Mouse (Mus musculus): Measurements from ENCODE around the gene Zfp260.
A peak's percentile ranks its signal among the peaks of the same experiment; 100 is the strongest.
"Not testable (repeated sequence)": the region's sequence is repeated elsewhere in the genome, so short reads cannot be mapped to it uniquely, and the experiment has no call there.

Zfp260 gene

DNA sequence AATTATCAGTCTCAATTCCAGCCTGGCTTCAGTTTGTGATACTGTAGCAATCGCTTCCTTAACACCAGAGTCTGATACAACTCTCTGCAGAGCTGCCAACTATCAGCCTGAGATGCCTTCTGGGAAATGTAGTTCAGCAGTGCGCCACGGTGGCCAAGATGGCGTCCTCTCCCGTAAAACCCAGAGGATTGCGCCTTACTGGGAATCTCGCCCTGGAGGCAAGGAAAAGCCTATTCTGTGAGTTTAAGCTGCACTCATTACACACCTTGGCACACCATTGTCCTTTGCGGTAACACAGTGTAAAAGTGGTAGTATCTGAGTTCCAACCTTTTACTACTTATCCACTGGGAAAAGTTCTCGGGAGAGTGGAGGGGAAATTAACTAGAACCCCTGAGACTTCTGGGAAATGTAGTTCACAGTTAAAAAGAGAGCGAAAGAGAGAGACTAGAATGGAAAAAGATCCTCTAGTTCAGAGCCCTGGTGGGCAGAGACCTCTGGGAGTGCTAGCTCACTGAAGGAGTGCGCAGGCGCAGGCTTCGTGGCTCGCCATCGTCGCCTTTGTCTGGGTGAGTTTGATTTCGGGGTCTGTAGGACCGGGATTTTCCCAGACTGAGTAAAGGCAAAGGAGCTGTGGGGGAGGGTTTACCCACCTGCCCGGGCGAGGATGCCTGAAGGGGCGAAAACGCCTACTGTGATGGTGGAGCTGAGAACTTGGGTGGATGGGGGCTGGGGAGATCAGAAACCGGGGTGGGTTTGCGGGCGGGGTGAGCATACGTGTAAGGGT lies at the start of gene Zfp260:
Gene Zfp260, plus strand, starts transcription at position 132 of the 784 bp plus-strand sequence.
- DNase-seq (ENCODE audit: low read depth, low spot score): peak; percentile 98

- no peak for DNase-seq (ENCODE audit: low read depth, low spot score)
These were observed 46.5 kb upstream of the Zfp260 start for GRCm38 (mm10) chr7:30048126-30048525.

DNA sequence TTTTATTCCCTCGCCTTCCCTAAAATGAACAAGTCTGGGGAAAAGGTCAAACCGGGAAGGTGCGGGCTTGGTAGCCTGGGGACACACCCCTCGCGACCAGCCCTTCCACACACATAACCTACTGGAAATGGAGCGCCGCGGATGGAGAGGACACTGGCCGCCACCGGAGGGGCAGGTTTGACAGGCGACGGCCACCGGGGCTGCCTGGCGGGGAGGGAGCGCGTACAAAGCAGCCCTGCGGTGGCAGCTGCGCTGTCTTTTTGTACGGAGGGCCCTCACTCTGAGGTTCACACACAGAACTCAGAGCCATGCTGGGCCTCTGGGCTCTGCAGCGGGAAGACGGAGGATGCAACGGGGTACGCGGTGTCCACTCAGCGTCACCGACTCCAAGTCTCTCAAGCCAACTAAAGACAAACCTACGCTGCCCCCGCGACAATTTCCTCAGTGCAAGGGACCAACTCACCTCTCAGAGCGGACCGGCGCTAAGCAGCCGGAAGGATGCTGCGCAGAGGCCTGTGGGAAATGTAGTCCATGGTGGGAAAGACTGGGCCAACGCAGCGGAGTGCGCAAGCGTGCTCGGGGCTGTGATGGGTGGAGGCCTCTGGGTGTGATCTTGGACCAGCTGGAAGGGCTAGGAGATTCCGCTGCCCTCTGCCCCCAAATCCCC lies 43.6 kb upstream of the Zfp260 start, which contains the start of gene Zfp14:
Gene Zfp14, minus strand, starts transcription at position 499 of the 667 bp plus-strand sequence.
- DNase-seq (ENCODE audit: low read depth, low spot score): peak; percentile 98

DNA sequence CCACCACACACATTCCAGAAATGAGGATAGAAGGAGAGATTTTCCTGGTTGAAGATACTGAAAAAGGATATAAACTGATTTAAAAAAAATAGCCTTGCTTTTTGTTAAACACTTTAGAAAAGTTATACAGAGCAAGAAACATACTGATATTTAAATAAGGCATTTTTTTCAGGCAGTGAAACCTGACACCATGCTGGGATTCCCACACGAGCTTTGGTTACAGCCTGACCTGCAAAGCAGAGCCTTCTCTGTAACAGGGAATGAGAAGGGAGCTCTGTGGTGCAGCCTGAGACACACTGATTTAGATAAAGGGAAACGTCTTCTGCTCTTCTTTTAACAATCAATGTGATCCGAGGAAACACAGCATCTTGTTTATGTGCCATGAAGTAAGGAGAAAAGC lies 41.0 kb upstream of the Zfp260 start:
- no peak for DNase-seq (ENCODE audit: low read depth, low spot score)

- no peak for DNase-seq (ENCODE audit: low read depth, low spot score)
These were observed 34.2 kb upstream of the Zfp260 start for GRCm38 (mm10) chr7:30060341-30060740.

GRCm38 (mm10) chr7:30062478-30062877 lies 32.1 kb upstream of the Zfp260 start:
- peak; percentile 20 for DNase-seq (ENCODE audit: low read depth, low spot score)

GRCm38 (mm10) chr7:30064622-30065021 lies 30.0 kb upstream of the Zfp260 start:
- no peak for DNase-seq (ENCODE audit: low read depth, low spot score)

GRCm38 (mm10) chr7:30072146-30073028 lies 22.2 kb upstream of the Zfp260 start, which contains the start of gene Zfp82:
TSS of gene Zfp82 (minus strand) at chr7:30072900.
- DNase-seq (ENCODE audit: low read depth, low spot score): peak; percentile 95

DNA sequence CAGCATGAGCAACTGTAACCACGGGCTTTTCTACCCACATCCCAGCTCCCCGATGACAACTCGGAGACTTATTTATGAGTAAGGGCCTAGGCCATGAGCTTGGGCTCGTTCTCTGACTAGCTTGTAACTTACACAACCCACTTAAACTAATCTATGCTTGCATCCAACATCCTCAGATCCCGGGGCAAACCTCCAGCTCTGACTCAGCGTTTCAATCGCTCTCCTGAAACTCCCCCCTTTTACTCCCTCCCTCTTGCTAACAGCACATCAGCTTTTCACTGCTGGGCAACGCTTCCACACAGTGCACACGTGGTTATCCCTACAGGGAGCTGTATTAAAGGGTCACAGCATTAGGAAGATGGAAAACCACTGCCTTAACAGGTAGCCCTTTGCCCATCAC lies 8.1 kb upstream of the Zfp260 start:
- peak; percentile 87 for DNase-seq (ENCODE audit: low read depth, low spot score)

- no peak for DNase-seq (ENCODE audit: low read depth, low spot score)
These were observed 5.2 kb upstream of the Zfp260 start for GRCm38 (mm10) chr7:30089405-30089804.

DNA sequence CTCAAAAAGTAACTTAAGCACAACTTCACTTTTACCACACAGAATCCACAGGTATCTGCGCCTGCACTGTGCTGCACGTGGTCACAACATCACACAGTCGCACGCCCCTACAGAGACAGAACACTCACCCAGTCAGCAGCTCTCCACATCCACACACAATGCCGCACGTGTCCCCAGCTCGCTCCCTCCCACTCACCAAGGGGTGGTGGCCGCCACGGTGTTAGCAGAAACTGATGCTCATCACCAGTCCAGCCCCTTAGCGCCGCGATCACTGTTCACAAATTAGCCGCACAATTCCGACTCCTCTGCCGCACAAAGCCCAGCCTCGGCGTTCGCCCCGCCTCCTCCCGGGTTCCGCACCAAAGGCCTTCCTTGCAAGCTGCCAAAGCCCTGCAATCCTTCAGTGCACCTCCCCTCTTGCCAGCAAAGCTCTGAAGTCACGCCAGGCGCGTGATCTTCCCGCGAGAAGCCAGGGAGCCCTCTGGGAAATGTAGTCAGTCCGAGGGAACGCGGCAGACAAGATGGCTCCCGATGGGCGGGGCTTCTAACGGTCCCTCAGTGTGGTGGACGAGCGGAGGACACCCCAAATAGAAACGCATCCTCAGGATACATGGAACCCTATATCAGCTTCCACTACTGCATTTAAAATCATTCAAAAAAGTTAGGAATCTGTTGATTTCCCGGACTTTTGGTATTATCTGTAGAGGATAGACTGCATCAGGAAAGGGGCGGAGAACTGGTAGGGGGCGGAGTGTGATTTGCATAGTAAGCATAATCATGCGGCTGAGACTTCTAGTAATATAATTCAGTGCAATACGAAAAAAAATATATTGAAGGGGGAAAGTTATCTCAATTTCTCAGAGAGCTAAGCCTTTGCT lies 4.2 kb upstream of the Zfp260 start, which contains the start of the genes Gm26920 and Zfp566:
Gene Gm26920, minus strand, starts transcription at position 319 of the 878 bp plus-strand sequence.
Gene Zfp566, minus strand, starts transcription at position 436 of the 878 bp plus-strand sequence.
- peak; percentile 100 for DNase-seq (ENCODE audit: low read depth, low spot score)

GRCm38 (mm10) chr7:30090970-30091585 lies 3.5 kb upstream of the Zfp260 start:
- peak; percentile 74 for DNase-seq (ENCODE audit: low read depth, low spot score)

DNA sequence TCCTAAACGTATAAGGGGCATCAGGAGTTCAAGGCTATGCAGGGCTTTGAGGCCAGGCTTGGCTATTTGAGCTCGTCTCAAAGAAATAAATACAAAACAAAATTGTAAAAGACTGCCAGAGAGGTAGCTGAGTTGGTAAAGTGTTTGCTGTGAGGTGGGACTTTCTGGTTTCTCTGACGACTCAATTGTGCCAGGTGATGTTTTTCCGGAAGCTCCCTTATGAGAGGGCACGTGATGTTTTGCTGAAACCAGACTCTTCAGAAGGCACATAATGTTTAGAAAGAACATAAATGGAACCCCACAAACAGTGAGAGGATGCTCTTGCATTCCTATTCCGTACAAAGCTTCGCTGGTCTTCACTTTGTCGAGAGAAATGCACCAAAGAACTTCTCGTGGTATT lies 1.9 kb upstream of the Zfp260 start:
- no peak for DNase-seq (ENCODE audit: low read depth, low spot score)

DNA sequence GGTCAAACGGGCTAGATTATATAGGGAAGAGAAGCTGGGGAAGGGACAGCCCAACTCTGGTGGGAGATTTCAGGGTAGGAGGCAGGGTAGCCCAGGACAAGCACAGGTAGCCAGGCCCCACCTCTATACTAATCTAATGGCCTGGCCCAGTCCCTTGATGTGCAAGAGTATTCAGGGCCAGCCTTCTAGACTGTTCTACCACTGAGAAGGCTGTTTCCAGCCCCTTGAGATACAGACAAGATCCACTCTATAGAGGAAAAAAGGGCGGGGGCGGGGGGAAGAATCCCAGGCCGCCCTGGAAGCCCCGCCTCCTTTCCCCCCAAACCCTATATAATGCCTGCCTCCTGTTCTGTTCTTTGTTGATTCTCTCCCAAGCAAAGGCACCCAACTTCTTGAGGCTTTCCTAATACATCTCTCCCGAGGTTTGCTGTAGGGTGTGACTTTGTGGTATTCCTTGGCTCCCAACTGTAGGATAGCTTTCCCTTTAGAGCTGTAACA lies 610 bp upstream of the Zfp260 start:
- no peak for DNase-seq (ENCODE audit: low read depth, low spot score)

- DNase-seq (ENCODE audit: low read depth, low spot score): no peak
These were observed 1.1 kb downstream of the Zfp260 start for GRCm38 (mm10) chr7:30095551-30096125.

DNA sequence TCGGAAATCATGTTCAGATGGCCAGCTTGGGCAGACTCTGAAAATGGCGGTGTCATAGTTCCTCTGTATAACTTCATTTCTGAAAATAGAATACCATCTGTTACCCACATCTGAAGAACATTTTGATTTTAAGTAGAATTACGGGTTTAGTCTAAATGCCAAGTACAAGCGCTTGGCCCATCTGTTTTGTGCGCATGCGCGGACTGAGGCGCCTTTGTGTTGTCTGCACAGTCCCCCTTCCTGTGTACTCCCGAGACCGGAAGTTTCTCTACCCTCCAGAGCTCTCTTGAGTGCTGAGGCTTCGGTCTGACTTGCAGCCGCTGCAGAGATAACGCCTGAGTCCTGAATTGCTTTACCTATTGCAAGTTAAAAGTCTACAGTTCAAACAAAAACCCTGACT lies 4.7 kb downstream of the Zfp260 start:
- DNase-seq (ENCODE audit: low read depth, low spot score): peak; percentile 91

GRCm38 (mm10) chr7:30116076-30116475 lies 21.5 kb downstream of the Zfp260 start:
- DNase-seq (ENCODE audit: low read depth, low spot score): no peak

GRCm38 (mm10) chr7:30117935-30118334 lies 23.4 kb downstream of the Zfp260 start:
- not testable (repeated sequence) for DNase-seq (ENCODE audit: low read depth, low spot score)

- DNase-seq (ENCODE audit: low read depth, low spot score): peak; percentile 96
These were observed 27.0 kb downstream of the Zfp260 start, which contains the start of gene Zfp382 for GRCm38 (mm10) chr7:30121308-30122187. TSS of gene Zfp382 (plus strand) at chr7:30121942.
